Mouse (Mus musculus) liver, adult 10 weeks (tissue): ENCODE data around the gene Nlgn1. TPM values are rescaled to one million over a fixed set of nuclear protein-coding genes. Genes with fewer than 3 reads are reported as not detected.

Source experiments
- polyA plus RNA-seq: library from polyadenylated mRNA; stranded (reverse); fragments of 350-450 nt; fragmentation: Illumina TruSeq; extraction: RNeasy Lipid Tissue Mini Kit (QIAGEN cat#74804); gene quantifications from one replicate; pipeline ENCODE4 v1.2.3, GENCODE M21; 2014; ENCODE audit warnings: low read depth, low replicate concordance

Nlgn1 gene
- not detected for polyA plus RNA-seq

GRCm38 (mm10) chr3:26332400-26333238, at the start of gene Nlgn1:
Gene Nlgn1 (minus strand): TSS chr3:26332460.

